Mouse (Mus musculus) spleen, adult 2 months (tissue): ENCODE results near the gene Tnrc18.

Source experiments
- CTCF ChIP-seq: fragments of 200-500 bp; IDR thresholded peaks from 2 replicates; pipeline ENCODE4 v1.5.1; 2011; ENCODE audit warnings: mild to moderate bottlenecking, inconsistent platforms; ENCODE audit not compliant: insufficient read depth, insufficient read length, insufficient replicate concordance; ENCODE audit errors: extremely low read depth
- POLR2A ChIP-seq: fragments of 200-500 bp; IDR thresholded peaks from 2 replicates; pipeline ENCODE4 v1.6.1; 2011; ENCODE audit warnings: low read depth, low read length, inconsistent platforms

DNA sequence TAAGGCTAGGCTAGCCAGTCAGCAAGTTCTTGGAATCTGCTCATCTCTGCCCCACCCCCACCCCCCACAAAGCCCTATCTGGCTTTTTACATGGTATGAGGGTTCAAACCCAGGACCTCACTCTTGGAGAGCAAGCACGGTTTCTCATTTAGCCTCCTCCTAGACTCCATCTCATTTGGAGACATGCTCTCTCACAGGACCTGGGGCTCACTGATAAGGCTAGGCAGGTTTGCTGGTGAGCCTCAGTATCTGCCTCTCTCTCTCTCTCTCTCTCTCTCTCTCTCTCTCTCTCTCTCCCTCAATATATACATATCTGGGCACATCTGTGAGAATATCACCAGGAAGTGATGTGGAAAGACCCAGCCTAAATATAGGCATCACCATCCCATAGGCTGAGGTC lies 138.4 kb downstream of the Tnrc18 start:
- TF ChIP-seq POLR2A, result no peak
- no peak for TF ChIP-seq CTCF
